Mouse (Mus musculus): ENCODE measurements around the gene Sox5. TPM values are rescaled to one million over a fixed set of nuclear protein-coding genes. Genes with fewer than 3 reads are reported as not detected.

Sox5 gene
- polyA plus RNA-seq, 1 experiment, result 7.3 TPM

DNA sequence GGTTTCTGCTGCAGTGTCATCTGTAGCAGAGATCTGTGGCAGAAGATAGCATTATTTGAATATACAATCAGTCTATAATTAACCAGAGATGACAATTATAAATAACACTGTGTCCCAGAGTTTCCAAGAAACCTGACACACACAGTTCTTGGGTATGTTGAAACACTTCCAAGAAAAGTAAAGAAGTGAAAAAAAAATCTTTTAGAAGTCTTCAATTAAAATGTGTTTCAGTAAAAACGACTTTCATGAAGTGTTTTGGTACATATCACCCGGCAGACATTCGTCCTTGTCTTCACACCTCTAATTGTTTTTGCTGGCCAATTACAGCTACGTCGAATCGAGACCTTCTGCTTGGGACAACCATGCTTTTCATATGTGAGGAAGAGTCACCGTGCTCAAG is 924.4 kb downstream of the Sox5 start:
- DNase-seq (ENCODE audit: low spot score), result no peak

DNA sequence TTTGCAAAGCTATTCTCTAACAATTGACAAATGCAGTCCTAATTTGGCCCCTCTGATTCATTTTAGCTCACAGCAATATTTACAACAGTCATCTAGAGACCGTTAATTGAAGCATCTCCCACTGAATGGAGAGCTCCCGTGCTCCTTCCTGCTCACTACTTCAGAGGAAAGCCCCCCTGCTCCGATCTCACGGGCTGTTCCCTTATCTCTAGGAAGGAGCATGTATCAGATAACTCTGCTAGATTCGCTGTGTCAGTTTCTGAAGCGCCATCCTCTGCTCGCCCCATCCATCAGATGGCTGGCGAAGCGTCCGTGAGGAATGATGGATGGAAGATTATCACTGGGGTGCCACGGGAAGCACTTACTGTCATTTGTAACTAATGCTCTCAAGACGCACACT is 926.4 kb downstream of the Sox5 start:
- DNase-seq (ENCODE audit: low spot score), result no peak

DNA sequence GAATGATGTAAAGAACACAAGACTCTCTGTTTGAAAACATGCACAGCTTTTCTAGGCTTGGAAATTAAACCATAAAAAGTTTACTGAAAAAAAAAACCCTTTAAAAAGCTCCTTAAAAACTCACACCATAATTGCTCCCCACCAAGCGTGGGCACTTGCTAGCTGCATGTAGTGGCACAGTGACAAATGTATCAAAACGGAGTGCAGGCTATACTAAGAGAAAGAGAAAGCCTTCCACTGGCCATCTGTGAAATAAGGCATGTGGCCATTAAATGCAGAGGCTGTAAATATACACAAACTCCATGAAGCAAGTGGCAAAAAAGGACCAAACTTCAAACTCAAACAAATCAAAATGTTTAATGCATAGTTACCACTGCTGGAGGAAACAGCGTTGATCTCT is 927.7 kb downstream of the Sox5 start:
- no peak for DNase-seq (ENCODE audit: low spot score)

DNA sequence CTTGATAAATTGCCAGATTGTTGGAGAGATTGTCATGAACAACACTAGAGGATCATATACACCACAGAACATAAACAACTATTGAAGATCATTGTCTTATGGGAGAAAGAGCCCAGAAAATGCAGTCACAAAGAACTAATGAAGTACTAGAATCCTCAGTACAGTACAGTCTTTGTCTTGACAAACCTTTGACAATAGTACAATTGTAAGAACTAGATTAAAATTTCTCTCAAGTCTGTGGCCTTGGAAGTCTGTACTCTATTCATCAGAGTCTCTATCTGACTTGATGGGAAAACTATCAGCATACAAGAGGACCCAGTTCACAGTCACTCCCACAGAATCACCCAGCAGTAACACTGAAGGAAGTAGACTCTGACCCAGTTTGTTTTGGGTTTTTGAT is 936.0 kb downstream of the Sox5 start:
- no peak for DNase-seq (ENCODE audit: low spot score)

DNA sequence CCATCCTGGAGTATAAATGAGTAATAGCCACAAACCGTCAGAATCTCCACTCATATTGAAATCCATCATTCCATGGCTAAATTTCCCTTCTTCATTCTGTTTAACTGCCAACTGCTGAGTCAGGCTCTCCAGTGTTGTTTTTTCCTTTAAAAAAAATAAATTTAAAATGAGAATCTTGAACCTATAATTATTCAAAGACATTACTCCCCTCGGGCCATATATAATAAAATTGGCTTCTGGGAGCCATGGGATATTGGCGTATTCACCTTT is 937.1 kb downstream of the Sox5 start:
- no peak for DNase-seq (ENCODE audit: low spot score)

DNA sequence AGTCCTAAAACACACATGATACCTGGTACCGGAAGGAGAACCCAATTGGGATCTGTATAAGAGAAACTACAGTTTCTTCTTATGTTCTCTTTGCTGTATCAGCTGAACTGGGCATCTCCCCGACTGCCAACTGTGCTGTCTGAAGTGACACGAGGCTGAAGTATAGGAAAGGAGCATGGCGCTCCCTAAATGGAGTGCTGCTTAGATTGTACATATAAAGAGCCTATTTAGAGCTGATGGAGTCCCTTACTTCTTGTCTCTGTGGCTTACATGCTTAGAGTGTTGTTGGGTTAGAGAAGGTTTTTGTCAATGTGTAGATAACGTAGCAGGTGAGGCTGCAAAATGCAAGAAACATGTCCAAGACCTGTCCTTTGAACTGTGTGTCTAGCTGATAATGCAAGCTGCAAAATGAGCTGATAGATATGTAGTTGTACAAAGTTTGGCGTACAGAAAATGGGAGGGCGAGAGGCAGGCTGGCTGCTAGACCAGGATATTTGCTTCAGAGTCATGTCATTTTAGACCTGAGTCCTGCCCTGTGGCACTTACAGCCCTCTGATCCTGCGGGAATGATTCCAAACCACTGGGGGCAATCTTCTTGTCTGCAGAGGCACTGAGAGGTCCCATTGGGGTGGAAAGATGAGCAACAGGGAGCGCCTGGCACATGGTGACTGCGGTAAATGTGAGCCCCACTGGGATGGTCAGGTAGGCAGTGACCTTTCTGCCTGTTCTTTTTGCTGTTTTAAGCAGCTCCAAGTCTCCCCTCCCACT is 937.7 kb downstream of the Sox5 start:
- DNase-seq (ENCODE audit: low spot score), result no peak

DNA sequence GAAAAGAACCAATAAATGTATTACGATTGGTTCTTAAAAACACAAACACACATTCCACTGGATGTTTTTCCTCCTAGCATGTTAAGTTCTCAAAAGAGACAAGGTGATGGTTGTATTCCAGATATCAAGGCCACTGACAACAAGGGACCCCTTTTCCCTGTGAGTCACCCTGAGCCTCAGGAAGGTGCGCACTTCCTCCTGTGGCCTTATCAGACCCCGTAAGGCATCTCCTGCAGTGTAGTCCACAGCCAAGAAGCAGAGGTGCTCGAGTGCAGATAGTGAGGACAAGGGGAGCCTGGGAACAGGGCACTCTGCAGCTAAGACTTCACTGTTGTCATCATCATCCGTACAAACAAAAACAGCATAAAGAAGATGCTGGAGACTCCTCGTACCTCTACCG is 939.8 kb downstream of the Sox5 start:
- no peak for DNase-seq (ENCODE audit: low spot score)

DNA sequence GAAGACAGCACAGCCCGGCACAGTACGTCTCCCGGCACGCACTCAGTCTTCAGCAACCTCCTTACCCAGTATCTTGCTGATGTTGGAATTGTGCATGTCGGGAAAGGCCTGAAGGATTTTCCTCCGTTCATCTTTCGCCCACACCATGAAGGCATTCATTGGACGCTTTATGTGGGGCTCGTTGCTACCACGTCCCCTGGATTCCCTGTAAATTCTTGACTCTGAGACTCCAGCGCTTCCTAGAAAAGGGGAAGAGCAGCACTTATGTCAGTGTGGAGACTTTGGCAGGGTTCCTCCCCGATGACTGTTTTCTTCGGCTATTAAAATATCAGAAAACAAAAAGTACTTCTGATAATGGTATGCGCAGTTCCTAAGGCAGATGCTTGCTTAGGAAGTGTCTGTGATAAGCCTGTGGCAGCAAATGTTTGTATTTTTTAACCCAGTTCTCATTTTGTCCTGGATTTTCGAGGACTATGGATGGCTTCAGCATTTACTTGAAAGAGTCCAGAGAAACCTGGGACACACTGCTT is 940.6 kb downstream of the Sox5 start:
- DNase-seq (ENCODE audit: low spot score), result no peak

DNA sequence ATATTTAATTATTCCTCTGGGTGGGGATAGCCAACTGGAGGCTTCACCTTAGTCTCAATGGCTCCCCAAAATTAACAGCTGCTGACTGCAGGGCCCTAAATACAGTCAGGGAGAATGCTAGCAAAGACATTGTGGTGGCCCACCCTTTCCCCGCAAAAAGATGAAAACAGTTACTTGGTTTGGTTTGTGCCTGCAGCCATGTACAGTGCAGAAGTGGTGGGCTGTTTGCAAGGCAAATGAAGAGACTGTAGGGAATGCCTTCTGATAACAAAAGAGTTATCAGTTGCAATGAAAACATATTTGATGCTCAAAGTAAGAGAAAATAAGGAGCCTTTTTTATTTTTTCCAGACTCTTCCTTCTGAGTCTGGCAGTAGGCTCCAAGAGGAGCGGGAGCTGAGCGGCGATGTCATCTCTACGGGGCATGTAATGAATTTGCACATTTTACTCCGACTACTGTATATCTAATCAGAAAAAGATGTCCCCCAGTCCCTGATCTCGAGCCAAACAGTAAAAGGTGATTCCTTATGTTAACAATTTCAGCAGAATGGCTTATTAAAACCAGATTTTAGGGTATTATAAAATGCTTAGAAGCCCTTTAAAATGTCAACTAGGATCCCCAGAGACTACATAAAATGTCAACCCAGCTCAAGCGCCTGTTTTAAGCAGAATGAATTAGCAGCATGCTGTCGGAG is 943.2 kb downstream of the Sox5 start:
- DNase-seq (ENCODE audit: low spot score), result no peak

DNA sequence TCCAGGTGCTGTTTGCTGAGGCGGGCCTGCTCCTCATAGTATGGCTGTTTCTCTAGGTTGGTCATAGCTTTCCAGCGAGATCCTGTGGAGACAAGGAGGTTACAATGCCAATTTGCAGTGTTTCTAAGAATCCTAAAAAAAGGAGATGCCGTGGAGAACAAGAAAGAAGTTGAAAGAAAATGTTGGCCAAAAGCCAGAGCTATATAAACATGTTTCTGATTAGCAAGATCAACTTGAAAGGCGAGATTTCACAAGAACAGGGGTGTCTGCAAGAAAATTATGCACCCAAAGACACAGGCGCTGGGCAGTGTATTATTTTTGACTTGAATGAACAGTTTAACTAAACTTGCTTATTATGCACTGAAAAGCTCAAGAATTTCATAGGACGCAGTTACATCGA is 946.4 kb downstream of the Sox5 start:
- DNase-seq (ENCODE audit: low spot score), result no peak

DNA sequence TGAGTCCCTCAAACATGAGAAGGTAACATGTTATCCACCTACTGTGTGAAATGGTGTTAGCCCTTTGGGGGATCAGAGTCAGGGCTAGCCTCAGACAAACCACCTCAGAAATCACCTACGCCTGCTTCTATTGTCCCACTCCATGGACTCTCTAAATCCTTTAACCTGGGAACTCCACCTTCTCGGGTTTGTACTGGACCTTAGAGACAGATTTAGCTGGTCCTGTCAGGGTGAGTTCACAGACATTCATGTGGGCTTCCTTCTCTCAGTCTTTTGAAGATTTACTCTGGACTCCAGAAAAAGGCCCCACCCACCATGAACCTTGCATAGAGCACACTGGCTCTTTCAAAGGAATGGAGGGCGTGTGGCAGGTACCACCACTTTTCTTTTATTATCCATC is 947.8 kb downstream of the Sox5 start:
- DNase-seq (ENCODE audit: low spot score), result no peak

DNA sequence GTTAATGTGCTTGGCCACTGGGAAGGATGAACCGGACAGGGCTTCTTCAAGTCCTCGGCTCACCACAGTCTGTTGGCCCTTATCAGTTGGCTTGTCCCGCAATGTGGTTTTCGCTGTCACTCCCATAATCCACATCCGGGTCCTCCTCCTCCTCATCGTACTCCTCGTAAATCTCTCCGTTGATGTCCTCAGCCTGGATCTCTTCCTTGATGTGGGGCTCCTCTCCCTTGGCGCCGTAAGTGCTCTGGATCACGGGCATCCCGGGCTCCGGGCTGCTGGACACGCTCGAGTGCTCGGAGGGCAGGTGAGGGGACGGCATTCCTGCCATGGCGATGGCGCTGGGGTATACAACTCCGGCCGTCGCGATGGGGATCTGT is 948.6 kb downstream of the Sox5 start:
- DNase-seq (ENCODE audit: low spot score), result no peak

DNA sequence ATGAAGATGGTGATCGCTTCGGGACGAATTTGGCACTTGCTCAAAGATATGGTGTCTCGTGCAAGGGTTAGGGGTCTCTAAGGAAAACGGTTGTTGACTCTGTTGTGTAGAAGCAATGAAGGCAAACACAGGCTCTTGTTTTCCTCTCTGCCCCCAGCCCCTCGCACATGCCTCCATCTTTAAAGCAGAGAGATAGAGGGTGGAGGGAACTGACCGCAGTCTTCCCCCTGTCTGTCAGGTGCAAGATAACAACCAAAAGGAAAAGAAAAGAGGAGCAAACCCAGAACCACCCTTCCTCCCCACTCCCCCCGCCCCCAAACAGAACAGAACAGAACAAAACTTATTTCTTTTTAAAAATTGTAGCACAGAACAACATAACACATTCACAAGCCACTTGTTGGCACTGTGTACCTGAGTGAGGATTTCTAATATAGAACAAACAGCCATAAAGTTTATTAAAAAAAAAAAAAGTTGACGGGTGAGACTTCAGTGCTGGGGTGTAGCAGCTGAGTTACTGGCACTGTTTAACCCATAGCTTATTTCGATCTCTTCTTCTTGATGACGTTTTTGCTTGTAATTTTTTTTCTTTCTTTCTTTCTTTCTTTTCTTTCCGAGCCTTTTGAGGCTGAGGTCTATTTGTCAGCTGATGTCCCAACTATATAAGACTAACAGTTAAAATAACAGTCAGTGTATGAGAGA is 949.1 kb downstream of the Sox5 start:
- no peak for DNase-seq (ENCODE audit: low spot score)

DNA sequence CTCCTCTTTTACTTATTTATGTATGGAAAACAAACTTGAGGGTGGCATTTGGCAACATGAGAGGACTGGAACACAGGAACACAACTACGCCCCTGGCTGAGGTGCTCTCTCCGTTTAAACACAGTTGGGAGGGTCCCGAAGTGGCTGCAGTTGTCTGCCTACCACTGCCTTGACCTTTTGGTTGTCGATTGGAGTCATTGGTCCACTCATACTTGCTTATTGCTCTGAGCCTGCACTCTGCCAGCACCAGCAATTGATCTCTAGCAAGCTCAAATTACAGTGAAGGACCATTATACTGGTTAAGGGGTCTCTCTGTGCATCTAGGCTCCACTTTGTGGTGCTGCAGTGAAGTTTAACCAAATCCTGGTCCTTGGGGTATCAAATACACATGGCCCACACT is 950.5 kb downstream of the Sox5 start:
- no peak for DNase-seq (ENCODE audit: low spot score)

DNA sequence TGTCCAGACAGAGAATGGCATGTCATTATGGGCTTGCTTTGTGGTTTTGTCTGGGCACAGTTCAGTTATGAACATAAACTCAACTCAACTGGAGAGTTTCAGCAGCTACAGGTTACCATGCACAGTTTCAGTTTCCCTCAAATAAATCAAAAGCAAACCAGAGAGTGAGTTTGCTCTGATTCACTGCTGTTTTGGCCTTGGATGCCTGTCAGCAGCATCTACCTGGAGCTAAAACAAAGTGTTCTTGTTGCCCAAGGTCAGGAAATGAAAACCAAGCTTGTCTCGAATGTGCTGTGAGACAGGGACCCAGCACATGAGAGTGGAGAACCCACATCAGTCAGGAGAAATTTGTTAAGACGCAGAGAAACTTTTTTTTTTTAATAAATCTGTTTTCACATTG is 951.6 kb downstream of the Sox5 start:
- DNase-seq (ENCODE audit: low spot score), result no peak

DNA sequence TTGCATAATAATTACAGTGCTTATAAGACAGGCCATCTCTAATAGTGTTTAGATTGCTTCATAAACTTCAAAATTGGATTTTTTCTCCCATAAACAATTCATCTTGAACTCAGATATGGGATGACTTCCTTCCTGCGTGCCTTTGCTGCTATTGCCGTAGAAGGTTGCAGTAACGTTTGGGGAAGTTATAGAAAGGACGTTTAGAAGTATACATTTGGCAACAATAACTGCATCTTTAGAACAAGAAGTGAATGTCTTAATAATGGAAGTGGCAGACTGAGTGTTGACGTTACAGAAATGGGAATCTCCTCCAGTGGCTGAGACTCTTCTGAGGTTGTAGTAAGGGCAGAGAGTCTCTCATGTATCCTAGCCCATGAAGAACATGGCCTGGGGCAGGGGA is 955.0 kb downstream of the Sox5 start:
- no peak for DNase-seq (ENCODE audit: low spot score)

DNA sequence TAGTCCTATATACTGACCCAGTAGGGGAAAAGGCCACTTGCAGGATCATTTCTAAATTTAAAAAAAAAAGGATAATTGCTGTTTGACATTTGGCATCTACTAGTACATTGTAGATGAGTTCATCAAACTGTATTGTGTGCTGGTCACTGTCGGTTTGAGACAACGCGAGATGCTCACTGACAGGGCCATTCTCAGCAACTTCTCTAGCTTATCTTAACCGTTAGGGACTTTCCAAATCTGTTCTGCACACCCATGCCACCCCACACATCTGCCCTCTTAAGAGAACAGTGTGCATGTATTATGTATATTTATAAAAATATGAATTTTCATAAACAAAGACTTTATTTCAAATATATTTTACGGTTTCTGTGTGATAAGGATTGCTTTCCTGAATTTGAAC is 955.8 kb downstream of the Sox5 start:
- no peak for DNase-seq (ENCODE audit: low spot score)

DNA sequence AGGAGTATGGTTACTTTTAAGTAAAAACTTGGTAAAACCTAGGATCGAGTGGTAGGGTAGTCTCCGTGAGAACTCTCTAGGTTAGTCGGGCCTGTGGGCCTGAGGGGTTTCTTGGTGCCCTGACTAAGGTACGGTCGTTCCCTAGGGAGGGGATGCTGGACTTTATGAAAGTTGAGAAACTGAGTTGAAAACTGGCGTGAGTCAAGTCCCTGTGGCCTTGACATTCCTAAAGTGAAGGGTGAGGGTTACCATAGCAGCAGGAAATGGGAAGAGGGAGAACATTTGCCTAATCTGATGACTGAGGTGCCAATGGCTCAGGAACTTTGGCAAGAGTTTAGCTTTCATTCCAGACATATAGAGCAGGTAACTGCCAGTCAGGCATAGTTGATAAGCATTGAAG is 956.7 kb downstream of the Sox5 start:
- DNase-seq (ENCODE audit: low spot score), result no peak

DNA sequence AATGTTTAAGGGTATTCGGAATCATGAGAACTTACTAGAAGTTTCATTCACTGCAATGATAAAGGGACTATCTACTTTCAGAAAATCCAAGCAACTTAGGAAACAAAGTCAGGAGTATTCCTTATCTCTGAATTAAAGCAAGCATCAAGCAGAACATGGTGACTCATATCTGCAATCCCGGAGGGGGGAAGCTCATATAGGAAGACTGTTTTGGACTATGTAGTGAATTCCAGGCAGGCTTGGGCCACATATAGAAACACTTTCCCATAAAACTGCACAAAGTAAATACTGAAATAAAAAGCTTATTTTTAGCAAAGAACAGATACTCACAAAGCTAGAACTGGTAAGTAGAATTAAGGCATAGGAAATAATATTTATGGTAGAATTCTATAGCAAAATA is 993.3 kb downstream of the Sox5 start:
- no peak for DNase-seq (ENCODE audit: low spot score)

DNA sequence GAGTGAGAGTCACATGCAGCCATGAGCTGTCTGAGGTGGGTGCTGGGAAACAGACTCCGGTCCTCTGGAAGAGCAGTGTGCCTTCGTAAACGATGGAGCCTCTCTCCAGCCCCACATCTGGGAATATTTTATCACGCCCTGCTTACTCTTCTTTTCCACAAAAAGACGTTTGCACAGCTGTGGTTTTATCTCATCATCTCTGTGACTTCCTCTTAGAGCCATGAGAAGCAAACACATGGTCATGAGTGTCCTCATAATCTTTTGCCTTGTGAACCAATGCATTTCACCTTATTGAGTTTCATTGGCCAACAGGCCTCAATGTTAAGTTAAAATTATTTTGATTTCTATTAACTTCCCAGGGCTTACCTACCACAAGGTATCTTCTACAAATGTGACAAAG is 994.4 kb downstream of the Sox5 start:
- DNase-seq (ENCODE audit: low spot score), result no peak

DNA sequence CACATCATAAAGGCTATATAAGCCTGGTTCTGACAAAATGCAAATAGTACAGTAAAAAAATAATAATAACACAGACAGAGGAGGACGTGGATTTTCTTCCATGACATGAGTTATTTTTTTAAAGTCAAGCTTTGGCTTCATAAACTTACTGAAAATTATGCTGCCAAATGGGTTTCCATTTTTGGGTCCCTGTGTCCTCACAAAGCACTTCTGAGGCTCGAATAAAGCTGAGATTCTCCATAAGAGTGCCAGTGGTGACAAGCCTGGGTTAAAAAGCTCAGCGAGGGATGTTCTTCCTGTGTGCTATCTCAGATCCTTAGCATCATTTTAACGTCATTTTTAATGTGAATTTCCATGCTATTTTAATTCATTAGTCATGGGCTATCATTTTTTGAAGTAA is 996.1 kb downstream of the Sox5 start:
- no peak for DNase-seq (ENCODE audit: low spot score)
